Mouse (Mus musculus): ENCODE data around the gene Tfap2c. TPM values are rescaled to one million over a fixed set of nuclear protein-coding genes. Genes with fewer than 3 reads are reported as not detected.

Tfap2c gene
- polyA plus RNA-seq, 1 experiment from 2014 or later = 0.33 TPM

GRCm38 (mm10) chr2:172590839-172591238 lies 41.4 kb downstream of the Tfap2c start:
- ATAC-seq (replicated peaks; ENCODE audit: low FRiP score) = peak; percentile 43; the same call in 1 of the 2 replicates
- WGBS = 40% methylated on average over 5 of the region's 5 CpGs

DNA sequence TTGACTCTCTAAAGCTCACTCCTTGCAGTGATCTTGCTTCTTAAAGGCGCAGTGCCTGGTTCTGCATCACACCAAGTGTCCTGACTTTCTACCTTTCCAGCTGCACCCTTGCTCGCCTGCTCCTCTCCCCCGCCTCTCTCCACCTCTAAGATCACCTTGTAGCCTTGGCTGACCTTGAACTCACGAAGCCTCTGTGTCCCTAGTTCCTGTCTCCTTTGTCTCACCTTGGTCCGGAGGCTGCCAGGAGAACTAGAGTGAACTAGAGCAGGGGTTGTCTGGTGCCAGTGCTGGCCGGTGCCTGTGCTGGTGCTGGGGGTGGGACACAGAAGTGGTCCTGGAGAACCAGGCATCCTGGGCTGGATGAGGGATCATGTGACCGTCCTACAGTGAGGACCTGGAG lies 44.9 kb downstream of the Tfap2c start:
- Histone ChIP-seq H3K4me2 (no peak overlapping the region), H3K36me3 (ENCODE audit: control insufficient read depth, insufficient read depth, low read length) (no peaks in the 10 kb centered on the region), H3K27ac (ENCODE audit: low read depth, low read length) (no peak overlapping the region), H3K4me3 (ENCODE audit: low read depth, low read length) (no peak overlapping the region), H3K4me1 (replicated peaks; ENCODE audit: control insufficient read depth, insufficient read depth, low read length) (no peaks in the 10 kb centered on the region; the same call in 1 of the 2 replicates), H3K9me3 (ENCODE audit: control insufficient read depth, low read length) (no peaks in the 10 kb centered on the region), H3K9ac (ENCODE audit: low read depth, low read length) (no peak overlapping the region), H3K27me3 (replicated peaks; ENCODE audit: control insufficient read depth, insufficient read depth, low read length) (no peaks in the 10 kb centered on the region; the same call in 1 of the 2 replicates)
- DNase-seq (ENCODE audit: low spot score) (no peak), ATAC-seq (replicated peaks; ENCODE audit: low FRiP score) (no peak)
- WGBS = 74% methylated on average over 7 of the region's 7 CpGs

More at GRCm38 (mm10) chr2:172590839-172591238, 41.4 kb downstream of the Tfap2c start:
- no peaks in the 10 kb centered on the region for H3K36me3 ChIP-seq (ENCODE audit: control insufficient read depth, insufficient read depth, low read length)
- no peak overlapping the region for H3K4me3 ChIP-seq (ENCODE audit: low read depth, low read length)
- peaks cover under 1% of the 10 kb centered on the region; the same call in 1 of the 2 replicates for H3K4me1 ChIP-seq (replicated peaks; ENCODE audit: control insufficient read depth, insufficient read depth, low read length)
- no peak overlapping the region for H3K9ac ChIP-seq (ENCODE audit: low read depth, low read length)
- no peak overlapping the region for H3K4me2 ChIP-seq
- no peaks in the 10 kb centered on the region for H3K27me3 ChIP-seq (replicated peaks; ENCODE audit: control insufficient read depth, insufficient read depth, low read length)
- H3K9me3 ChIP-seq (ENCODE audit: control insufficient read depth, low read length) = no peaks in the 10 kb centered on the region
- no peak overlapping the region for H3K27ac ChIP-seq (ENCODE audit: low read depth, low read length)
- DNase-seq (ENCODE audit: low spot score) = no peak

- ATAC-seq (replicated peaks; ENCODE audit: low FRiP score) (no peak), DNase-seq (ENCODE audit: low spot score) (no peak)
- Histone ChIP-seq H3K4me3 (ENCODE audit: low read depth, low read length) (no peak overlapping the region), H3K4me2 (no peak overlapping the region), H3K9me3 (ENCODE audit: control insufficient read depth, low read length) (no peaks in the 10 kb centered on the region), H3K27me3 (replicated peaks; ENCODE audit: control insufficient read depth, insufficient read depth, low read length) (no peaks in the 10 kb centered on the region; the same call in 1 of the 2 replicates), H3K9ac (ENCODE audit: low read depth, low read length) (no peak overlapping the region), H3K27ac (ENCODE audit: low read depth, low read length) (no peak overlapping the region), H3K4me1 (replicated peaks; ENCODE audit: control insufficient read depth, insufficient read depth, low read length) (no peaks in the 10 kb centered on the region), H3K36me3 (ENCODE audit: control insufficient read depth, insufficient read depth, low read length) (no peaks in the 10 kb centered on the region)
- WGBS = 72% methylated on average over 7 of the region's 7 CpGs
Observed at GRCm38 (mm10) chr2:172597056-172597455, 47.7 kb downstream of the Tfap2c start.

- no peaks in the 10 kb centered on the region; the same call in 1 of the 2 replicates for H3K27me3 ChIP-seq (replicated peaks; ENCODE audit: control insufficient read depth, insufficient read depth, low read length)
- H3K9ac ChIP-seq (ENCODE audit: low read depth, low read length) = no peak overlapping the region
- H3K4me1 ChIP-seq (replicated peaks; ENCODE audit: control insufficient read depth, insufficient read depth, low read length) = no peaks in the 10 kb centered on the region
- 66% methylated on average over 9 of the region's 9 CpGs for WGBS
- H3K4me2 ChIP-seq = no peak overlapping the region
- DNase-seq (ENCODE audit: low spot score) (no peak), ATAC-seq (replicated peaks; ENCODE audit: low FRiP score) (no peak)
- H3K36me3 ChIP-seq (ENCODE audit: control insufficient read depth, insufficient read depth, low read length) = no peaks in the 10 kb centered on the region
- no peaks in the 10 kb centered on the region for H3K9me3 ChIP-seq (ENCODE audit: control insufficient read depth, low read length)
- H3K27ac ChIP-seq (ENCODE audit: low read depth, low read length) = no peak overlapping the region
- H3K4me3 ChIP-seq (ENCODE audit: low read depth, low read length) = no peak overlapping the region
Observed at GRCm38 (mm10) chr2:172597881-172598280, 48.5 kb downstream of the Tfap2c start.

DNA sequence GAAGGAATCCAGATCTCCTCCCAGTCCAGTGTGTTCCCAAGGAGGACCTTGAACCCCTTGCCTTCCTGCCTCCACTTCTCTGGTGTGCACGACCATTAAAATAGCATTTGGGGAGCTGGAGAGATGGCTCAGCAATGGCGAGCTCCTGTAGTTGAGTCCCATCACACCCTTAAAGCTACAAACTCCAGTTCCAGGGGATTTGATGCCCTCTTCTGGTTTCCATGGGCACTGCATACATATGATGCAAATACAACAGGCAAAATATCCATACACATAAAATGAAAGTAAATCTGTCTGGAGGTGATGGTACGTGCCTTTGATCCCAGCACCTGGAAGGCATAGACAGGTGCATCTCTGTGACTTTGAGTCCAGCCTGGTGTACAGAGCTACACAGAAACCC lies 55.2 kb downstream of the Tfap2c start:
- H3K9ac ChIP-seq (ENCODE audit: low read depth, low read length) = no peak overlapping the region
- no peak overlapping the region for H3K27ac ChIP-seq (ENCODE audit: low read depth, low read length)
- no peak overlapping the region for H3K4me2 ChIP-seq
- H3K36me3 ChIP-seq (ENCODE audit: control insufficient read depth, insufficient read depth, low read length) = no peaks in the 10 kb centered on the region
- ATAC-seq (replicated peaks; ENCODE audit: low FRiP score) = no peak
- no peak overlapping the region for H3K4me3 ChIP-seq (ENCODE audit: low read depth, low read length)
- 82% methylated on average over 3 of the region's 3 CpGs for WGBS
- no peaks in the 10 kb centered on the region for H3K27me3 ChIP-seq (replicated peaks; ENCODE audit: control insufficient read depth, insufficient read depth, low read length)
- no peaks in the 10 kb centered on the region for H3K4me1 ChIP-seq (replicated peaks; ENCODE audit: control insufficient read depth, insufficient read depth, low read length)
- no peaks in the 10 kb centered on the region for H3K9me3 ChIP-seq (ENCODE audit: control insufficient read depth, low read length)
- no peak for DNase-seq (ENCODE audit: low spot score)

- ATAC-seq (replicated peaks; ENCODE audit: low FRiP score) (no peak), DNase-seq (ENCODE audit: low spot score) (no peak)
- H3K9me3 ChIP-seq (ENCODE audit: control insufficient read depth, low read length) = no peaks in the 10 kb centered on the region
- no peaks in the 10 kb centered on the region for H3K36me3 ChIP-seq (ENCODE audit: control insufficient read depth, insufficient read depth, low read length)
- no peak overlapping the region for H3K27ac ChIP-seq (ENCODE audit: low read depth, low read length)
- H3K4me1 ChIP-seq (replicated peaks; ENCODE audit: control insufficient read depth, insufficient read depth, low read length) = no peaks in the 10 kb centered on the region
- WGBS = 50% methylated on average over 7 of the region's 7 CpGs
- no peak overlapping the region for H3K4me2 ChIP-seq
- H3K9ac ChIP-seq (ENCODE audit: low read depth, low read length) = no peak overlapping the region
- no peaks in the 10 kb centered on the region for H3K27me3 ChIP-seq (replicated peaks; ENCODE audit: control insufficient read depth, insufficient read depth, low read length)
- H3K4me3 ChIP-seq (ENCODE audit: low read depth, low read length) = no peak overlapping the region
Observed at GRCm38 (mm10) chr2:172605642-172606041, 56.2 kb downstream of the Tfap2c start.

GRCm38 (mm10) chr2:172607710-172608109 lies 58.3 kb downstream of the Tfap2c start:
- H3K4me3 ChIP-seq (ENCODE audit: low read depth, low read length) = no peak overlapping the region
- no peak overlapping the region for H3K9ac ChIP-seq (ENCODE audit: low read depth, low read length)
- DNase-seq (ENCODE audit: low spot score) (no peak), ATAC-seq (replicated peaks; ENCODE audit: low FRiP score) (no peak; the same call in 1 of the 2 replicates)
- H3K4me2 ChIP-seq = no peak overlapping the region
- H3K4me1 ChIP-seq (replicated peaks; ENCODE audit: control insufficient read depth, insufficient read depth, low read length) = no peaks in the 10 kb centered on the region
- H3K27ac ChIP-seq (ENCODE audit: low read depth, low read length) = no peak overlapping the region
- 64% methylated on average over 11 of the region's 11 CpGs for WGBS
- no peaks in the 10 kb centered on the region for H3K36me3 ChIP-seq (ENCODE audit: control insufficient read depth, insufficient read depth, low read length)
- no peaks in the 10 kb centered on the region for H3K9me3 ChIP-seq (ENCODE audit: control insufficient read depth, low read length)
- H3K27me3 ChIP-seq (replicated peaks; ENCODE audit: control insufficient read depth, insufficient read depth, low read length) = no peaks in the 10 kb centered on the region; the same call in 1 of the 2 replicates

Other genes starting within 250 kb of the Tfap2c start
- gene Fam210b, start 204.0 kb upstream of the Tfap2c start, polyA plus RNA-seq (2014; fragmentation: Nextera tagmentation; extraction: Ambion mirVana) = 56.2 and 63.7 TPM in 2 replicates
- gene Aurka, start 179.1 kb upstream of the Tfap2c start, polyA plus RNA-seq (2014; fragmentation: Nextera tagmentation; extraction: Ambion mirVana) = 190 and 215 TPM in 2 replicates
- gene Cstf1, start 178.9 kb upstream of the Tfap2c start, polyA plus RNA-seq (2014; fragmentation: Nextera tagmentation; extraction: Ambion mirVana) = 50.5 and 57.8 TPM in 2 replicates
- gene Cass4, start 155.8 kb upstream of the Tfap2c start, polyA plus RNA-seq (2014; fragmentation: Nextera tagmentation; extraction: Ambion mirVana) = 1.1 and 1.5 TPM in 2 replicates
- 73.1 and 78.7 TPM in 2 replicates for gene Rtf2, start 109.0 kb upstream of the Tfap2c start, polyA plus RNA-seq (2014; fragmentation: Nextera tagmentation; extraction: Ambion mirVana)
- gene Gcnt7, start 91.0 kb upstream of the Tfap2c start, polyA plus RNA-seq (2014; fragmentation: Nextera tagmentation; extraction: Ambion mirVana) = 1.2 and 1.3 TPM in 2 replicates
- gene Fam209, start 77.1 kb upstream of the Tfap2c start, polyA plus RNA-seq (2014; fragmentation: Nextera tagmentation; extraction: Ambion mirVana) = 0.43 and 0.74 TPM in 2 replicates